Mouse (Mus musculus): ENCODE data around the gene 4930558K02Rik.

DNA sequence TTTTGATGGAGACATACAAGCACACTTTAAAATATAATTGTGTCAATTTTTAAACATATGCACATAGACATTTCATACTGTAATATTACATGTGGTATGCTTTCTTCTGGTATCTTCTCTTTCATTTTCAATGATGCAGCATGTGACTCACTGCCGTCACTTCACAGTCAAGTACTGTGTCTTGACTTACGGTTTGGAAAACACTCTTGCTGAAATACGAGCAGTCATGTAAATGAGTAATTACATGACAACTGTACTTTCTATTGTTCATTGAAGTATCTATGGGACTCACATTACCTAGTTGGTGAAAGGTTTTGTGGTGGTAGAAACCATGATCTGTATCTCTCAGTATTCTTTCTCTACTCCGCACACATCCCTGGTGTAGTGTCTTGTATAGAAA, 72.3 kb downstream of the 4930558K02Rik start:
- TF ChIP-seq CTCF (IDR thresholded peaks at IDR 0.05; ENCODE audit: control insufficient read depth, insufficient read depth, low read length): no peak
- TF ChIP-seq POLR2A (IDR thresholded peaks at IDR 0.05; ENCODE audit: borderline replicate concordance, control insufficient read depth, low read depth, low read length): no peak
